Mouse (Mus musculus): ENCODE results near the gene Anxa2. TPM values are rescaled to one million over a fixed set of nuclear protein-coding genes. Genes with fewer than 3 reads are reported as not detected.

The Anxa2 gene
- polyA plus RNA-seq (2015; fragmentation: Nextera tagmentation; extraction: Ambion mirVana): 776 and 858 TPM in 2 replicates

GRCm38 (mm10) chr9:69453066-69453900 is at the start of gene Anxa2:
Anxa2 (plus strand) TSS chr9:69453620.
- H3K4me1 ChIP-seq: peaks cover 43% of the 10 kb centered on the region
- H3K27ac ChIP-seq: peak within 1 kb of the TSS; percentile 98
- WGBS: 5% methylated on average over 37 of the region's 37 CpGs
- H3K4me3 ChIP-seq: peak within 1 kb of the TSS; percentile 84
- no peaks in the 10 kb centered on the region for H3K9me3 ChIP-seq
- peak; percentile 94 for ATAC-seq (ENCODE audit: borderline replicate concordance, extremely low read depth, low FRiP score, low TSS enrichment)
- peak within 1 kb of the TSS; percentile 90 for H3K9ac ChIP-seq
- peak within 1 kb of the TSS; percentile 62 for H3K4me2 ChIP-seq
- H3K36me3 ChIP-seq: no peaks in the 10 kb centered on the region
- no peaks in the 10 kb centered on the region for H3K27me3 ChIP-seq

- H3K9me3 ChIP-seq: no peaks in the 10 kb centered on the region
- no peak overlapping the region for H3K4me2 ChIP-seq
- H3K4me1 ChIP-seq: no peaks in the 10 kb centered on the region
- no peak overlapping the region for H3K4me3 ChIP-seq
- no peak overlapping the region for H3K27ac ChIP-seq
- H3K27me3 ChIP-seq: no peaks in the 10 kb centered on the region
- H3K36me3 ChIP-seq: peaks cover 9% of the 10 kb centered on the region
- ATAC-seq (ENCODE audit: borderline replicate concordance, extremely low read depth, low FRiP score, low TSS enrichment): no peak
- no peak overlapping the region for H3K9ac ChIP-seq
- 79% methylated on average over 6 of the region's 6 CpGs for WGBS
These were observed 48.7 kb upstream of the Anxa2 start for GRCm38 (mm10) chr9:69404671-69405070.

- H3K9me3 ChIP-seq: no peaks in the 10 kb centered on the region
- H3K27ac ChIP-seq: no peak overlapping the region
- H3K4me1 ChIP-seq: no peaks in the 10 kb centered on the region
- 98% methylated on average over 1 of the region's 1 CpGs for WGBS
- H3K9ac ChIP-seq: no peak overlapping the region
- H3K27me3 ChIP-seq: no peaks in the 10 kb centered on the region
- H3K4me3 ChIP-seq: no peak overlapping the region
- peaks cover 43% of the 10 kb centered on the region for H3K36me3 ChIP-seq
- H3K4me2 ChIP-seq: no peak overlapping the region
- ATAC-seq (ENCODE audit: borderline replicate concordance, extremely low read depth, low FRiP score, low TSS enrichment): no peak
These were observed 33.9 kb upstream of the Anxa2 start for GRCm38 (mm10) chr9:69419476-69419875.

- H3K27me3 ChIP-seq: no peaks in the 10 kb centered on the region
- no peak overlapping the region for H3K4me2 ChIP-seq
- H3K4me1 ChIP-seq: peaks cover 10% of the 10 kb centered on the region; the same call in 1 of the 2 replicates
- no peak overlapping the region for H3K9ac ChIP-seq
- no peaks in the 10 kb centered on the region for H3K9me3 ChIP-seq
- WGBS: 71% methylated on average over 3 of the region's 3 CpGs
- H3K36me3 ChIP-seq: peaks cover 33% of the 10 kb centered on the region
- H3K4me3 ChIP-seq: no peak overlapping the region
- ATAC-seq (ENCODE audit: borderline replicate concordance, extremely low read depth, low FRiP score, low TSS enrichment): no peak
- H3K27ac ChIP-seq: peak overlapping the region; percentile 91
These were observed 22.9 kb upstream of the Anxa2 start for GRCm38 (mm10) chr9:69430531-69430930.

GRCm38 (mm10) chr9:69431863-69432555 is 21.4 kb upstream of the Anxa2 start:
- Histone ChIP-seq H3K36me3 (peaks cover 22% of the 10 kb centered on the region), H3K4me2 (peak overlapping the region; percentile 32; the same call in 1 of the 2 replicates), H3K27me3 (no peaks in the 10 kb centered on the region), H3K4me3 (no peak overlapping the region), H3K4me1 (peaks cover 10% of the 10 kb centered on the region; the same call in 1 of the 2 replicates), H3K27ac (peak overlapping the region; percentile 91), H3K9me3 (no peaks in the 10 kb centered on the region), H3K9ac (no peak overlapping the region)
- ATAC-seq (ENCODE audit: borderline replicate concordance, extremely low read depth, low FRiP score, low TSS enrichment): peak; percentile 49; the same call in 1 of the 2 replicates
- WGBS: 52% methylated on average over 6 of the region's 6 CpGs

GRCm38 (mm10) chr9:69435194-69435593 is 18.2 kb upstream of the Anxa2 start:
- no peak for ATAC-seq (ENCODE audit: borderline replicate concordance, extremely low read depth, low FRiP score, low TSS enrichment)
- 78% methylated on average over 10 of the region's 10 CpGs for WGBS
- no peak overlapping the region for H3K27ac ChIP-seq

GRCm38 (mm10) chr9:69435662-69436061 is 17.8 kb upstream of the Anxa2 start:
- H3K27ac ChIP-seq: no peak overlapping the region
- no peak for ATAC-seq (ENCODE audit: borderline replicate concordance, extremely low read depth, low FRiP score, low TSS enrichment)
- H3K4me3 ChIP-seq: no peak overlapping the region
- no peaks in the 10 kb centered on the region for H3K9me3 ChIP-seq
- H3K4me2 ChIP-seq: no peak overlapping the region
- H3K36me3 ChIP-seq: peaks cover 1% of the 10 kb centered on the region; the same call in 1 of the 2 replicates
- no peaks in the 10 kb centered on the region for H3K27me3 ChIP-seq
- H3K9ac ChIP-seq: no peak overlapping the region
- peaks cover 16% of the 10 kb centered on the region for H3K4me1 ChIP-seq

More at GRCm38 (mm10) chr9:69435194-69435593, 18.2 kb upstream of the Anxa2 start:
- H3K9me3 ChIP-seq: no peaks in the 10 kb centered on the region
- peaks cover 4% of the 10 kb centered on the region; the same call in 1 of the 2 replicates for H3K36me3 ChIP-seq
- H3K9ac ChIP-seq: no peak overlapping the region
- H3K27me3 ChIP-seq: no peaks in the 10 kb centered on the region
- peaks cover 16% of the 10 kb centered on the region; the same call in 1 of the 2 replicates for H3K4me1 ChIP-seq
- H3K4me3 ChIP-seq: no peak overlapping the region
- no peak overlapping the region for H3K4me2 ChIP-seq

GRCm38 (mm10) chr9:69439805-69440357 is 13.5 kb upstream of the Anxa2 start:
- H3K27me3 ChIP-seq: no peaks in the 10 kb centered on the region
- H3K4me1 ChIP-seq: peaks cover 25% of the 10 kb centered on the region
- H3K4me3 ChIP-seq: no peak overlapping the region
- 17% methylated on average over 7 of the region's 7 CpGs for WGBS
- ATAC-seq (ENCODE audit: borderline replicate concordance, extremely low read depth, low FRiP score, low TSS enrichment): peak; percentile 83
- H3K36me3 ChIP-seq: no peaks in the 10 kb centered on the region
- H3K9ac ChIP-seq: no peak overlapping the region
- no peaks in the 10 kb centered on the region for H3K9me3 ChIP-seq
- H3K27ac ChIP-seq: peak overlapping the region; percentile 75
- H3K4me2 ChIP-seq: no peak overlapping the region

- H3K27ac ChIP-seq: 0 out of 2 replicates have a peak overlapping the region, but pooled peaks have one; percentile 48
- no peak overlapping the region for H3K4me3 ChIP-seq
- 30% methylated on average over 6 of the region's 6 CpGs for WGBS
- H3K9ac ChIP-seq: no peak overlapping the region
- no peaks in the 10 kb centered on the region for H3K36me3 ChIP-seq
- no peak overlapping the region for H3K4me2 ChIP-seq
- H3K27me3 ChIP-seq: no peaks in the 10 kb centered on the region
- ATAC-seq (ENCODE audit: borderline replicate concordance, extremely low read depth, low FRiP score, low TSS enrichment): no peak
- H3K9me3 ChIP-seq: no peaks in the 10 kb centered on the region
- peaks cover 25% of the 10 kb centered on the region for H3K4me1 ChIP-seq
These were observed 10.9 kb upstream of the Anxa2 start for GRCm38 (mm10) chr9:69442471-69443038.

- H3K4me3 ChIP-seq: no peak overlapping the region
- H3K9me3 ChIP-seq: no peaks in the 10 kb centered on the region
- 35% methylated on average over 3 of the region's 3 CpGs for WGBS
- peaks cover 25% of the 10 kb centered on the region for H3K4me1 ChIP-seq
- no peak for ATAC-seq (ENCODE audit: borderline replicate concordance, extremely low read depth, low FRiP score, low TSS enrichment)
- no peaks in the 10 kb centered on the region for H3K27me3 ChIP-seq
- no peaks in the 10 kb centered on the region for H3K36me3 ChIP-seq
- H3K9ac ChIP-seq: no peak overlapping the region
- H3K27ac ChIP-seq: peak overlapping the region; percentile 48; the same call in 1 of the 2 replicates
- no peak overlapping the region for H3K4me2 ChIP-seq
These were observed 10.2 kb upstream of the Anxa2 start for GRCm38 (mm10) chr9:69443203-69443602.

GRCm38 (mm10) chr9:69448801-69449200 is 4.6 kb upstream of the Anxa2 start:
- Histone ChIP-seq H3K27ac (no peak overlapping the region), H3K4me3 (no peak overlapping the region), H3K36me3 (no peaks in the 10 kb centered on the region), H3K9ac (no peak overlapping the region), H3K27me3 (no peaks in the 10 kb centered on the region), H3K4me2 (no peak overlapping the region), H3K4me1 (peaks cover 8% of the 10 kb centered on the region), H3K9me3 (no peaks in the 10 kb centered on the region)
- no peak for ATAC-seq (ENCODE audit: borderline replicate concordance, extremely low read depth, low FRiP score, low TSS enrichment)
- 52% methylated on average over 3 of the region's 3 CpGs for WGBS
